Mouse (Mus musculus) splenic B cell, adult 2 months (primary cell): ENCODE results near the gene Upf2.
"Not testable (repeated sequence)": the region's sequence is repeated elsewhere in the genome, so short reads cannot be mapped to it uniquely, and the experiment has no call there.

Source experiments
- DNase-seq: peaks from one replicate; pipeline ENCODE4 v3.0.0-alpha.2; 2011; ENCODE audit warnings: low read depth, low spot score
- H3K27me3 ChIP-seq: 2 replicates; pipeline ENCODE4 v1.6.1; 2012; ENCODE audit warnings: mild to moderate bottlenecking, low read length, moderate library complexity, mixed read lengths; ENCODE audit not compliant: control insufficient read depth, poor library complexity, insufficient read depth, severe bottlenecking
- H3K36me3 ChIP-seq: 2 replicates; pipeline ENCODE4 v1.6.1; 2012; ENCODE audit warnings: mild to moderate bottlenecking, low read length, moderate library complexity, mixed read lengths; ENCODE audit not compliant: control insufficient read depth, poor library complexity, insufficient read depth, severe bottlenecking

Gene Upf2

GRCm38 (mm10) chr2:5977532-5977931 is 26.3 kb downstream of the Upf2 start:
- no peak for DNase-seq

GRCm38 (mm10) chr2:5995538-5995937 is 44.3 kb downstream of the Upf2 start:
- peak; percentile 63 for DNase-seq
- H3K27me3 ChIP-seq = no peaks in the 10 kb centered on the region
- H3K36me3 ChIP-seq = peaks cover 7% of the 10 kb centered on the region; the same call in 1 of the 2 replicates

More at GRCm38 (mm10) chr2:5977532-5977931, 26.3 kb downstream of the Upf2 start:
- Histone ChIP-seq H3K36me3 (peaks cover 4% of the 10 kb centered on the region; the same call in 1 of the 2 replicates), H3K27me3 (no peaks in the 10 kb centered on the region)

GRCm38 (mm10) chr2:6003949-6004348 is 52.7 kb downstream of the Upf2 start:
- DNase-seq = no peak
- H3K36me3 ChIP-seq = 0 out of 2 replicates have a peak, but pooled peaks cover 1% of the 10 kb centered on the region
- H3K27me3 ChIP-seq = no peaks in the 10 kb centered on the region

- no peaks in the 10 kb centered on the region for H3K27me3 ChIP-seq
- H3K36me3 ChIP-seq = peaks cover 4% of the 10 kb centered on the region; the same call in 1 of the 2 replicates
- no peak for DNase-seq
Measured at GRCm38 (mm10) chr2:6014532-6014931, 63.3 kb downstream of the Upf2 start.

- DNase-seq, H3K36me3 ChIP-seq, H3K27me3 ChIP-seq: not testable (repeated sequence)
Measured at GRCm38 (mm10) chr2:6015182-6015581, 63.9 kb downstream of the Upf2 start.

GRCm38 (mm10) chr2:6020570-6020969 is 69.3 kb downstream of the Upf2 start:
- H3K36me3 ChIP-seq = peaks cover 15% of the 10 kb centered on the region
- no peak for DNase-seq
- H3K27me3 ChIP-seq = no peaks in the 10 kb centered on the region

- no peak for DNase-seq
- Histone ChIP-seq H3K27me3 (no peaks in the 10 kb centered on the region), H3K36me3 (peaks cover 8% of the 10 kb centered on the region; the same call in 1 of the 2 replicates)
Measured at GRCm38 (mm10) chr2:6042644-6043043, 91.4 kb downstream of the Upf2 start.

- Histone ChIP-seq H3K27me3 (no peaks in the 10 kb centered on the region), H3K36me3 (peaks cover 5% of the 10 kb centered on the region; the same call in 1 of the 2 replicates)
- DNase-seq = no peak
Measured at GRCm38 (mm10) chr2:6046796-6047195, 95.5 kb downstream of the Upf2 start.

GRCm38 (mm10) chr2:6048570-6048969 is 97.3 kb downstream of the Upf2 start:
- no peak for DNase-seq
- Histone ChIP-seq H3K36me3 (peaks cover 8% of the 10 kb centered on the region; the same call in 1 of the 2 replicates), H3K27me3 (no peaks in the 10 kb centered on the region)

GRCm38 (mm10) chr2:6049018-6049417 is 97.7 kb downstream of the Upf2 start:
- DNase-seq = no peak
- Histone ChIP-seq H3K36me3 (peaks cover 9% of the 10 kb centered on the region; the same call in 1 of the 2 replicates), H3K27me3 (no peaks in the 10 kb centered on the region)

- no peaks in the 10 kb centered on the region for H3K27me3 ChIP-seq
- no peak for DNase-seq
- peaks cover 7% of the 10 kb centered on the region; the same call in 1 of the 2 replicates for H3K36me3 ChIP-seq
Measured at GRCm38 (mm10) chr2:6055466-6055865, 104.2 kb downstream of the Upf2 start.

- no peaks in the 10 kb centered on the region for H3K27me3 ChIP-seq
- no peak for DNase-seq
Measured at GRCm38 (mm10) chr2:6056518-6056917, 105.2 kb downstream of the Upf2 start.

GRCm38 (mm10) chr2:6059291-6059690 is 108.0 kb downstream of the Upf2 start:
- H3K27me3 ChIP-seq = no peaks in the 10 kb centered on the region
- no peak for DNase-seq
- H3K36me3 ChIP-seq = no peaks in the 10 kb centered on the region; the same call in 1 of the 2 replicates

More at GRCm38 (mm10) chr2:6056518-6056917, 105.2 kb downstream of the Upf2 start:
- H3K36me3 ChIP-seq = peaks cover 4% of the 10 kb centered on the region; the same call in 1 of the 2 replicates

GRCm38 (mm10) chr2:6060071-6060804 is 109.0 kb downstream of the Upf2 start:
- no peak for DNase-seq
- Histone ChIP-seq H3K36me3 (no peaks in the 10 kb centered on the region; the same call in 1 of the 2 replicates), H3K27me3 (no peaks in the 10 kb centered on the region)

GRCm38 (mm10) chr2:6067341-6067740 is 116.1 kb downstream of the Upf2 start:
- H3K27me3 ChIP-seq = no peaks in the 10 kb centered on the region
- no peak for DNase-seq
- no peaks in the 10 kb centered on the region for H3K36me3 ChIP-seq
